Mouse (Mus musculus) spleen, embryonic (tissue): ENCODE data around the gene Ptch1.

Source experiments
- CTCF ChIA-PET: fragments of 350-600 bp; sonication (Branson Sonifier 250); formaldehyde crosslinking; loops from one replicate; lab custom pipeline; 2022; lab: Charles Lee

Gene Ptch1

GRCm38 (mm10) chr13:63540584-63540983 is 32.8 kb downstream of the Ptch1 start:
- CTCF ChIA-PET, result no interaction called here

GRCm38 (mm10) chr13:63534981-63535380 is 38.4 kb downstream of the Ptch1 start:
- CTCF ChIA-PET, result no interaction called here

- CTCF ChIA-PET, result no interaction called here
Measured at GRCm38 (mm10) chr13:63530857-63531256, 42.5 kb downstream of the Ptch1 start.

- CTCF ChIA-PET, result interaction anchor here (0.6 kb wide), 1 partner anchor 210 kb away, joined by 6 read pairs; no protein-coding TSS in a partner anchor
Measured at GRCm38 (mm10) chr13:63530371-63530764, 43.0 kb downstream of the Ptch1 start.

GRCm38 (mm10) chr13:63529602-63530370 is 43.6 kb downstream of the Ptch1 start:
- CTCF ChIA-PET, result interaction anchor here (0.6 kb wide), 1 partner anchor 209 kb away, joined by 6 read pairs; no protein-coding TSS in a partner anchor

GRCm38 (mm10) chr13:63528852-63529251 is 44.5 kb downstream of the Ptch1 start:
- CTCF ChIA-PET, result no interaction called here

- CTCF ChIA-PET, result interaction anchor here (0.6 kb wide), 1 partner anchor 9 kb away, joined by 7 read pairs; no protein-coding TSS in a partner anchor
Measured at GRCm38 (mm10) chr13:63528164-63528675, 45.2 kb downstream of the Ptch1 start.

- CTCF ChIA-PET, result no interaction called here
Measured at GRCm38 (mm10) chr13:63525571-63526197, 47.7 kb downstream of the Ptch1 start.

- CTCF ChIA-PET, result no interaction called here
Measured at GRCm38 (mm10) chr13:63524608-63525570, 48.5 kb downstream of the Ptch1 start.

GRCm38 (mm10) chr13:63524061-63524460 is 49.3 kb downstream of the Ptch1 start:
- CTCF ChIA-PET, result no interaction called here

GRCm38 (mm10) chr13:63522832-63523231 is 50.6 kb downstream of the Ptch1 start:
- CTCF ChIA-PET, result no interaction called here

- CTCF ChIA-PET, result interaction anchor here (0.6 kb wide), 1 partner anchor 850 kb away, joined by 6 read pairs; no protein-coding TSS in a partner anchor
Measured at GRCm38 (mm10) chr13:63520110-63520509, 53.3 kb downstream of the Ptch1 start.

GRCm38 (mm10) chr13:63516535-63516934 is 56.9 kb downstream of the Ptch1 start:
- CTCF ChIA-PET, result no interaction called here

- CTCF ChIA-PET, result no interaction called here
Measured at GRCm38 (mm10) chr13:63515542-63515941, 57.9 kb downstream of the Ptch1 start.

- CTCF ChIA-PET, result no interaction called here
Measured at GRCm38 (mm10) chr13:63514931-63515360, 58.5 kb downstream of the Ptch1 start.

- CTCF ChIA-PET, result no interaction called here
Measured at GRCm38 (mm10) chr13:63513374-63514098, 59.9 kb downstream of the Ptch1 start.

GRCm38 (mm10) chr13:63512411-63512810 is 61.0 kb downstream of the Ptch1 start:
- CTCF ChIA-PET, result no interaction called here

GRCm38 (mm10) chr13:63507821-63508220 is 65.6 kb downstream of the Ptch1 start:
- CTCF ChIA-PET, result no interaction called here

- CTCF ChIA-PET, result no interaction called here
Measured at GRCm38 (mm10) chr13:63507001-63507556, 66.3 kb downstream of the Ptch1 start.

- CTCF ChIA-PET, result no interaction called here
Measured at GRCm38 (mm10) chr13:63506364-63506763, 67.0 kb downstream of the Ptch1 start.
